Mouse (Mus musculus) MEL (cell line): Measurements from ENCODE around the gene Actr10. TPM values are rescaled to one million over a fixed set of nuclear protein-coding genes. Genes with fewer than 3 reads are reported as not detected.

Experiments
- DNase-seq: peaks from one replicate; pipeline ENCODE4 v3.0.0; 2011; ENCODE audit warnings: low read depth, low spot score
- H3K27ac ChIP-seq: 2 replicates; pipeline ENCODE4 v1.5.1; 2012; ENCODE audit warnings: low read depth, mild to moderate bottlenecking, control low read depth, low read length, moderate library complexity; ENCODE audit not compliant: control insufficient read depth
- H3K27me3 ChIP-seq, 2 experiments: fragments of 150-350 bp in 1 of 2; sonication (generic) in 1 of 2; 2 replicates each; pipeline ENCODE4 v1.6.1; 2012; ENCODE audit warnings: low read length in 2 of 2, mild to moderate bottlenecking in 2 of 2, improper control_type of control experiment in 1 of 2, moderate library complexity in 1 of 2; ENCODE audit not compliant: insufficient read depth in 2 of 2, control insufficient read depth in 1 of 2
- H3K36me3 ChIP-seq, 2 experiments: 2 replicates each; pipeline ENCODE4 v1.6.1; 2012 to 2014; ENCODE audit warnings: low read length in 2 of 2, improper control_type of control experiment in 1 of 2, inconsistent platforms in 1 of 2, mild to moderate bottlenecking in 1 of 2; ENCODE audit not compliant: insufficient read depth in 2 of 2, control insufficient read depth in 1 of 2
- H3K4me1 ChIP-seq, 2 experiments: fragments of 150-350 bp in 1 of 2; sonication (generic) in 1 of 2; 2 replicates each; pipeline ENCODE4 v1.6.1; 2012; ENCODE audit warnings: low read length in 2 of 2, improper control_type of control experiment in 1 of 2, mild to moderate bottlenecking in 1 of 2; ENCODE audit not compliant: insufficient read depth in 2 of 2, control insufficient read depth in 1 of 2
- H3K4me3 ChIP-seq, 2 experiments: fragments of 150-350 bp in 1 of 2; sonication (generic) in 1 of 2; 2 replicates each; pipeline ENCODE4 v1.5.1; 2012; ENCODE audit warnings: low read depth in 2 of 2, low read length in 2 of 2, mild to moderate bottlenecking in 2 of 2, moderate library complexity in 2 of 2, control low read depth in 1 of 2, improper control_type of control experiment in 1 of 2; ENCODE audit not compliant: control insufficient read depth in 1 of 2, insufficient read depth in 1 of 2
- H3K79me2 ChIP-seq: 2 replicates; pipeline ENCODE4 v1.6.1; 2012; ENCODE audit warnings: mild to moderate bottlenecking, low read length, moderate library complexity; ENCODE audit not compliant: control insufficient read depth, poor library complexity, insufficient read depth
- H3K9ac ChIP-seq: 2 replicates; pipeline ENCODE4 v1.6.1; 2012; ENCODE audit warnings: low read depth, mild to moderate bottlenecking, control low read depth, low read length, moderate library complexity; ENCODE audit not compliant: control insufficient read depth, poor library complexity, severe bottlenecking
- H3K9me3 ChIP-seq: fragments of 150-350 bp; sonication (generic); replicated peaks from 2 replicates; pipeline ENCODE4 v1.6.1; 2012; ENCODE audit warnings: mild to moderate bottlenecking, low read length, improper control_type of control experiment, moderate library complexity; ENCODE audit not compliant: insufficient read depth
- CHD1 ChIP-seq: IDR thresholded peaks from 2 replicates; pipeline ENCODE4 v1.6.1; 2012; ENCODE audit warnings: low read depth, mild to moderate bottlenecking, inconsistent platforms, low read length, improper control_type of control experiment
- CHD2 ChIP-seq: IDR thresholded peaks from 2 replicates; pipeline ENCODE4 v1.6.1; 2011; ENCODE audit warnings: low read length, improper control_type of control experiment
- E2F4 ChIP-seq: IDR thresholded peaks from 2 replicates; pipeline ENCODE4 v1.6.1; 2011; ENCODE audit warnings: low read depth, low read length, improper control_type of control experiment, borderline replicate concordance
- EP300 ChIP-seq, 2 experiments: IDR thresholded peaks; 2 replicates each; pipeline ENCODE4 v1.6.1; 2011; ENCODE audit warnings: improper control_type of control experiment in 2 of 2, low read length in 2 of 2, low read depth in 1 of 2, mild to moderate bottlenecking in 1 of 2
- ETS1 ChIP-seq: IDR thresholded peaks from 2 replicates; pipeline ENCODE4 v1.6.1; 2012; ENCODE audit warnings: low read depth, mild to moderate bottlenecking, inconsistent platforms, low read length, improper control_type of control experiment, moderate library complexity
- GABPA ChIP-seq: IDR thresholded peaks from 2 replicates; pipeline ENCODE4 v1.6.1; 2012; ENCODE audit warnings: low read depth, mild to moderate bottlenecking, inconsistent platforms, low read length, improper control_type of control experiment, moderate library complexity
- GATA1 ChIP-seq: IDR thresholded peaks from 2 replicates; pipeline ENCODE4 v1.6.1; 2011; ENCODE audit warnings: low read depth, low read length, improper control_type of control experiment
- MAFK ChIP-seq: IDR thresholded peaks from 2 replicates; pipeline ENCODE4 v1.6.1; 2011; ENCODE audit warnings: low read depth, mild to moderate bottlenecking, low read length, improper control_type of control experiment, borderline replicate concordance
- MAX ChIP-seq: IDR thresholded peaks from 2 replicates; pipeline ENCODE4 v1.6.1; 2011; ENCODE audit warnings: low read length, improper control_type of control experiment
- MEF2A ChIP-seq: IDR thresholded peaks from 2 replicates; pipeline ENCODE4 v1.6.1; 2014; ENCODE audit warnings: low read depth, mild to moderate bottlenecking, inconsistent platforms, low read length, improper control_type of control experiment; ENCODE audit not compliant: poor library complexity, insufficient replicate concordance, severe bottlenecking; ENCODE audit errors: extremely low read depth
- MYB ChIP-seq: IDR thresholded peaks from 2 replicates; pipeline ENCODE4 v1.6.1; 2011; ENCODE audit warnings: mild to moderate bottlenecking, low read depth, low read length, improper control_type of control experiment
- RAD21 ChIP-seq: IDR thresholded peaks from 2 replicates; pipeline ENCODE4 v1.6.1; 2011; ENCODE audit warnings: mild to moderate bottlenecking, low read depth, low read length, improper control_type of control experiment
- RCOR1 ChIP-seq: IDR thresholded peaks from 2 replicates; pipeline ENCODE4 v1.6.1; 2012; ENCODE audit warnings: low read depth, mild to moderate bottlenecking, inconsistent platforms, low read length, improper control_type of control experiment
- SIN3A ChIP-seq: IDR thresholded peaks from 2 replicates; pipeline ENCODE4 v1.6.1; 2012; ENCODE audit warnings: low read length, improper control_type of control experiment, inconsistent platforms
- SMC3 ChIP-seq: IDR thresholded peaks from 2 replicates; pipeline ENCODE4 v1.6.1; 2011; ENCODE audit warnings: low read depth, low read length, improper control_type of control experiment
- TAL1 ChIP-seq: IDR thresholded peaks from 2 replicates; pipeline ENCODE4 v1.6.1; 2012; ENCODE audit warnings: mild to moderate bottlenecking, inconsistent platforms, low read length, moderate library complexity, mixed read lengths
- TBP ChIP-seq: IDR thresholded peaks from 2 replicates; pipeline ENCODE4 v1.8.0; 2011; ENCODE audit warnings: low read depth, low read length, improper control_type of control experiment
- TCF12 ChIP-seq: IDR thresholded peaks from 2 replicates; pipeline ENCODE4 v1.6.1; 2014; ENCODE audit warnings: low read depth, mild to moderate bottlenecking, inconsistent platforms, low read length, improper control_type of control experiment, moderate library complexity
- USF1 ChIP-seq: IDR thresholded peaks from 2 replicates; pipeline ENCODE4 v1.6.1; 2014; ENCODE audit warnings: low read depth, mild to moderate bottlenecking, inconsistent platforms, low read length, improper control_type of control experiment, moderate library complexity
- ZKSCAN1 ChIP-seq: IDR thresholded peaks from 2 replicates; pipeline ENCODE4 v1.6.1; 2012; ENCODE audit warnings: low read depth, mild to moderate bottlenecking, inconsistent platforms, low read length, improper control_type of control experiment, moderate library complexity
- ZNF384 ChIP-seq: IDR thresholded peaks from 2 replicates; pipeline ENCODE4 v1.6.1; 2012; ENCODE audit warnings: low read depth, mild to moderate bottlenecking, inconsistent platforms, low read length, improper control_type of control experiment
- polyA plus RNA-seq, 2 experiments: library from polyadenylated mRNA; stranded (reverse) in 1 of 2; unstranded in 1 of 2; fragments of >175 nt in 1 of 2; fragments of >200 nt in 1 of 2; gene quantifications; 2 replicates each; pipeline versions ENCODE4 v1.2.1 to v1.2.4; 2012; ENCODE audit warnings: low replicate concordance in 2 of 2, low read depth in 1 of 2; ENCODE audit not compliant: insufficient read length in 2 of 2, insufficient read depth in 1 of 2, missing spikeins in 1 of 2
- total RNA-seq: library from RNA; depleted of rRNA; stranded (reverse); fragments of 300-350 nt; gene quantifications from 2 replicates; pipeline ENCODE4 v1.2.3, GENCODE M21; 2012

The Actr10 gene
- total and polyA plus RNA-seq, 3 experiments: 78.7 to 109 TPM; not detected in 1

DNA sequence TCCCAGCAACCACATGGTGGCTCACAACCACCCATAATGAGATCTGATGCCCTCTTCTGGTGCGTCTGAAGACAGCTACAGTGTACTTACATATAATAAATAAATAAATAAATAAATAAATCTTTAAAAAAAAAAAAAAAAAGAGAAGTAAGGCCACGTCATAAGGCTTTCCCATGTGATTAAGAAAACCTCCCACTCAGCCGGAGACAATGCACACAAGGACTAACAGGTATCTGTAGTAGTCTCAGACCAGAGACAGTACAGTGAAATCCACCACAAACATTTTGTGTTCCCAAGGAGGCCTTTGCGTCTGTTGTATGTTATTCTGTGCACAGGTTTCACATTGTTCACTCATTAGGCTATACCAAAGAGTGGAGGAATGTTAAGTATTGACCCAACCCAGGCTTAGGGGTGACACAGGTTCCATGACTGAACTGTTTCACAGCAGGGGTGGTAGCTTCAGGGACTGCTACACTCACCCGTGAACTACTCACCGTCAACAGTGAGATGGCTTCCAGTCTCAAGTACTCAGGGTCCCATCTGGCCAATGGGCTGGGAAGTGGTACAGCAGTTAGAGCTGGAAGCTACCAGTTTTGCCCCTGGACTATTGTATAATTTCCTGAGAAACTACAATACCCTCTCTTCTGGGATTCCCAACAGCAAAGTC lies 66.2 kb downstream of the Actr10 start:
- no peaks in the 10 kb centered on the region for H3K27me3 ChIP-seq
- no peak overlapping the region for H3K27ac ChIP-seq

DNA sequence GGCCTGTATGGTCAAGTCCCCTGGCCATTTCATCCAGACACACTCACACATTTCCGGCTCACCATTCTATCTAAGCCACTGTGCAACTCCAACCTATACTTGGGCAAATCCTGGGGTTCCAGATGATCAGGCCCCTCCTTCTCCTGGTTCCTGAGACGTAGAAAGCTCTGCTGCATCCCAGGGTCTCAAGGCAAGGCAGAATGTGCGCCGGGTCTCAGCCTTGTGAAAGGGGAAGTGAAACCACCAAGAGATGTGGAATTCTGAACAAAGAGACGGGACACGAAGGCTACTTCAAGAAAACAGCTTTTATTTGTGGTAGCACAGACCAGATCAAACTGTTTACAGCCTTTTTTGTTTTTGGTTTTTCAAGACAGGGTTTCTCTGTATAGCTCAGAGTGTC lies 68.5 kb downstream of the Actr10 start:
- Histone ChIP-seq H3K4me3 (no peak overlapping the region), H3K79me2 (peaks cover 5% of the 10 kb centered on the region; the same call in 1 of the 2 replicates), H3K9ac (no peak overlapping the region), H3K9me3 (no peaks in the 10 kb centered on the region), H3K27ac (no peak overlapping the region), H3K36me3 (peaks cover 16 to 27% of the 10 kb centered on the region in 2 experiments), H3K4me1 (0 out of 4 replicates have a peak, but pooled peaks cover 0 to 4% of the 10 kb centered on the region in 2 experiments), H3K27me3 (no peaks in the 10 kb centered on the region)
- no peak for TF ChIP-seq EP300 (IDR thresholded peaks at IDR 0.05; ENCODE audit: low read depth in 1 of 2, low read length in 2 of 2)
- TF ChIP-seq ZNF384: no peak
- no peak for TF ChIP-seq CHD1
- TF ChIP-seq RAD21: no peak
- no peak for TF ChIP-seq CHD2
- no peak for TF ChIP-seq GATA1
- TF ChIP-seq E2F4: no peak
- TF ChIP-seq SIN3A: no peak
- no peak for TF ChIP-seq MYB
- TF ChIP-seq MAFK: no peak
- no peak for TF ChIP-seq GABPA
- TF ChIP-seq TCF12: no peak
- no peak for TF ChIP-seq TAL1
- no peak for TF ChIP-seq ETS1
- TF ChIP-seq USF1: no peak
- TF ChIP-seq ZKSCAN1: no peak
- no peak for TF ChIP-seq SMC3
- no peak for TF ChIP-seq RCOR1
- no peak for TF ChIP-seq MEF2A
- no peak for TF ChIP-seq MAX
- DNase-seq: no peak

More for the DNA sequence above, 66.2 kb downstream of the Actr10 start:
- H3K9me3 ChIP-seq: no peaks in the 10 kb centered on the region
- TF ChIP-seq TBP (peak; percentile 2; the same call in 1 of the 2 replicates), ZNF384 (peak; percentile 77), USF1 (no peak)
- peaks cover 16 to 23% of the 10 kb centered on the region in 2 experiments for H3K36me3 ChIP-seq
- no peaks in the 10 kb centered on the region for H3K79me2 ChIP-seq
- peak; percentile 52 for DNase-seq
- no peak overlapping the region for H3K4me3 ChIP-seq
- H3K9ac ChIP-seq: no peak overlapping the region
- H3K4me1 ChIP-seq: peaks cover 0 to 12% of the 10 kb centered on the region in 2 experiments; a peak in 3 of 4 replicates
